Mouse (Mus musculus) brain, embryonic 14.5 days (tissue): ENCODE measurements around the gene Rab3il1.
A peak's percentile ranks its signal among the peaks of the same experiment; 100 is the strongest.

Source experiments
- CTCF ChIP-seq: fragments of 200-500 bp; IDR thresholded peaks from 2 replicates; pipeline ENCODE4 v1.5.1; 2012; ENCODE audit warnings: inconsistent platforms, mild to moderate bottlenecking, moderate library complexity, borderline replicate concordance; ENCODE audit not compliant: insufficient read depth, insufficient read length; ENCODE audit errors: extremely low read depth
- POLR2A ChIP-seq: fragments of 200-500 bp; IDR thresholded peaks from 2 replicates; pipeline ENCODE4 v1.6.1; 2012; ENCODE audit warnings: mild to moderate bottlenecking, inconsistent platforms, borderline replicate concordance; ENCODE audit not compliant: poor library complexity, insufficient read depth, insufficient read length, severe bottlenecking; ENCODE audit errors: extremely low read depth

- TF ChIP-seq CTCF (peak; percentile 87), POLR2A (no peak)
Observed at GRCm38 (mm10) chr19:10034785-10035447, 33.4 kb downstream of the Rab3il1 start.
